Mouse (Mus musculus) stomach, embryonic 14.5 days (tissue): Measurements from ENCODE around the gene Tbc1d5. TPM values are rescaled to one million over a fixed set of nuclear protein-coding genes. Genes with fewer than 3 reads are reported as not detected.
A peak's percentile ranks its signal among the peaks of the same experiment; 100 is the strongest.

ENCODE experiments used
- ATAC-seq: fragments of 200-750 bp; cut with Nextera tagmentation; 2 replicates; pipeline ENCODE4 v1.8.0; 2017; ENCODE audit warnings: low read depth, moderate TSS enrichment; ENCODE audit not compliant: insufficient number of reproducible peaks, insufficient read depth, low FRiP score
- H3K27ac ChIP-seq: fragments of 300-500 bp; sonication (generic); 2 replicates; pipeline ENCODE4 v1.5.1; 2014; ENCODE audit warnings: mild to moderate bottlenecking, low read length, moderate library complexity, mixed read lengths
- H3K27me3 ChIP-seq: fragments of 300-500 bp; sonication (generic); 2 replicates; pipeline ENCODE4 v1.6.1; 2014; ENCODE audit warnings: low read length, control low read depth, mixed read lengths; ENCODE audit not compliant: control insufficient read depth, insufficient read depth
- H3K36me3 ChIP-seq: fragments of 300-500 bp; sonication (generic); 2 replicates; pipeline ENCODE4 v1.6.1; 2014; ENCODE audit warnings: mild to moderate bottlenecking, control low read depth, low read length, moderate library complexity, mixed read lengths; ENCODE audit not compliant: control insufficient read depth, insufficient read depth
- H3K4me1 ChIP-seq: fragments of 300-500 bp; sonication (generic); 2 replicates; pipeline ENCODE4 v1.6.1; 2014; ENCODE audit warnings: low read length, control low read depth, mixed read lengths; ENCODE audit not compliant: control insufficient read depth, insufficient read depth
- H3K4me2 ChIP-seq: fragments of 300-500 bp; sonication (generic); replicated peaks from 2 replicates; pipeline ENCODE4 v1.6.1; 2014; ENCODE audit warnings: low read depth, low read length, control low read depth
- H3K4me3 ChIP-seq: fragments of 300-500 bp; sonication (generic); 2 replicates; pipeline ENCODE4 v1.5.1; 2014; ENCODE audit warnings: low read depth, low read length, control low read depth
- H3K9ac ChIP-seq: fragments of 300-500 bp; sonication (generic); replicated peaks from 2 replicates; pipeline ENCODE4 v1.6.1; 2014; ENCODE audit warnings: low read depth, mild to moderate bottlenecking, control low read depth, low read length, moderate library complexity, mixed read lengths
- H3K9me3 ChIP-seq: fragments of 300-500 bp; sonication (generic); 2 replicates; pipeline ENCODE4 v1.6.1; 2016; ENCODE audit warnings: low read depth, low read length, control low read depth; ENCODE audit not compliant: control insufficient read depth
- WGBS: fragments of 180-500 bp; shearing (Covaris S2); extraction: QIAGEN DNeasy Blood & Tissue Kit; methylation state at CpG from one replicate; pipeline ENCODE4 v1.1.7; 2014; 5-methylcytosine and 5-hydroxymethylcytosine counted together
- polyA plus RNA-seq: library from polyadenylated mRNA; unstranded; fragments of >200 nt; fragmentation: Nextera tagmentation; extraction: Ambion mirVana; gene quantifications from 2 replicates; pipeline ENCODE4 v1.2.1, GENCODE M21; 2014

Gene Tbc1d5
- polyA plus RNA-seq, 1 experiment from 2014 or later: 14.3 TPM

DNA sequence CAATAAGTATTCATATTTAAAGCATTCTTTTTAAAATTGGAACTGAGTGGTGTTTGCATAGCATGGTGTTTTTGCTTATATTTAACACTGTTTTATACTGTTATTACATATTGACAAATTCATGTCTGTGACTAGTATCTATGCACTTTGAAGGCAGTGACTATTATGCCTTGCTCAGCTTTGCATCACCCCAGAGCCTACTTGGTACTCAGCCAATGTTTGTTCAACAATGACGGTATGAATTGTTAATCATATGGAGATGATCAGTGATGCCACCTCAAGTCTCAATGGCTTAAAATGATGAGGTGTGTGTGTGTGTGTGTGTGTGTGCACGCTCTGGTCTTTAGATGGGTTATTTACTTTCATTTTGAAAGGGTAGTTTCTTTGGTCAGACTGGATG, 15.6 kb upstream of the Tbc1d5 start:
- H3K4me2 ChIP-seq: no peak overlapping the region
- ATAC-seq: no peak
- no peaks in the 10 kb centered on the region for H3K4me1 ChIP-seq
- H3K27me3 ChIP-seq: no peaks in the 10 kb centered on the region
- no peaks in the 10 kb centered on the region for H3K9me3 ChIP-seq
- no peak overlapping the region for H3K4me3 ChIP-seq
- H3K36me3 ChIP-seq: no peaks in the 10 kb centered on the region
- 68% methylated on average over 2 of the region's 2 CpGs for WGBS
- H3K9ac ChIP-seq: no peak overlapping the region
- H3K27ac ChIP-seq: no peak overlapping the region

DNA sequence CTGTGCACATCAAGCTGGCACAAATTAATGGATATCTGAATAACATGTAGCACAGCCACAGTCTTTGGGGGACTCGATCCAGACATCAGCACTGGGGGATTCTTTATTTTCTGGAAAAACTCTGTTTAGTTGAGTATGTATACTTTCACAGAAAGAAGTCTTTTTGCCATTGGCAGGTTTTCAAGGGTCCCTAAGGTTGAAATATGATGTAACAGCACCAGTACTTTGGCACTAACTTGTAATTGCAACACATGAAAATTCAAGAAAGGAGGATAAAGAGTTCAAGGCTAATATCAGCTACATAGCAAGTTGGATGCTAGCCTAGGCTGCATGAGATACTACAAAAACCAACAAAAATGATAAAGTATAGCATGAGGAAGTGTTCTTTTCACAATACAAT, 12.2 kb upstream of the Tbc1d5 start:
- Histone ChIP-seq H3K9ac (no peak overlapping the region), H3K4me3 (no peak overlapping the region), H3K27me3 (no peaks in the 10 kb centered on the region), H3K4me1 (no peaks in the 10 kb centered on the region), H3K27ac (no peak overlapping the region), H3K36me3 (no peaks in the 10 kb centered on the region), H3K4me2 (no peak overlapping the region), H3K9me3 (no peaks in the 10 kb centered on the region)
- 85% methylated on average over 1 of the region's 1 CpGs for WGBS
- no peak for ATAC-seq

DNA sequence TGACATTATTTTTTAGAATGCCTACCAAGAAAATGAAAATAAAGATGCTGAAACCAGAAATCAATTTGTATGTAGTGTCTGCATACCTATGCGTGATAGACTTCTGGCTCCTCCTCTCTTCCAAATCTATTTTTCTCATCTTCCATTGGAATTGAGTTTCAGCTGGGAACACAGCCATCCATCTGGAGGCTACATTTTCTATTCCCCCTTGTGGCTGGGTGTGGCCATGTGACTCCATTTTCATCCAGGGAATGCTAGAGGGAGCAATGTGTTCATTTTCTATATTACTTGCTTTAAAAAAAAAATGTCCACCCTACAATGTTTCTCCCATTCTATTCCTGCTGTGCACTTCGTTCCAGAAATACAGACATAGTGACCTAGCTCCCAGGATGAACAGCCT, 3.6 kb upstream of the Tbc1d5 start:
- H3K9me3 ChIP-seq: no peaks in the 10 kb centered on the region
- no peaks in the 10 kb centered on the region for H3K27me3 ChIP-seq
- ATAC-seq: no peak
- no peaks in the 10 kb centered on the region for H3K36me3 ChIP-seq
- H3K9ac ChIP-seq: no peak overlapping the region
- no peak overlapping the region for H3K4me3 ChIP-seq
- H3K27ac ChIP-seq: no peak overlapping the region
- no peaks in the 10 kb centered on the region for H3K4me1 ChIP-seq
- H3K4me2 ChIP-seq: no peak overlapping the region
- 89% methylated on average over 2 of the region's 2 CpGs for whole genome bisulfite sequencing

DNA sequence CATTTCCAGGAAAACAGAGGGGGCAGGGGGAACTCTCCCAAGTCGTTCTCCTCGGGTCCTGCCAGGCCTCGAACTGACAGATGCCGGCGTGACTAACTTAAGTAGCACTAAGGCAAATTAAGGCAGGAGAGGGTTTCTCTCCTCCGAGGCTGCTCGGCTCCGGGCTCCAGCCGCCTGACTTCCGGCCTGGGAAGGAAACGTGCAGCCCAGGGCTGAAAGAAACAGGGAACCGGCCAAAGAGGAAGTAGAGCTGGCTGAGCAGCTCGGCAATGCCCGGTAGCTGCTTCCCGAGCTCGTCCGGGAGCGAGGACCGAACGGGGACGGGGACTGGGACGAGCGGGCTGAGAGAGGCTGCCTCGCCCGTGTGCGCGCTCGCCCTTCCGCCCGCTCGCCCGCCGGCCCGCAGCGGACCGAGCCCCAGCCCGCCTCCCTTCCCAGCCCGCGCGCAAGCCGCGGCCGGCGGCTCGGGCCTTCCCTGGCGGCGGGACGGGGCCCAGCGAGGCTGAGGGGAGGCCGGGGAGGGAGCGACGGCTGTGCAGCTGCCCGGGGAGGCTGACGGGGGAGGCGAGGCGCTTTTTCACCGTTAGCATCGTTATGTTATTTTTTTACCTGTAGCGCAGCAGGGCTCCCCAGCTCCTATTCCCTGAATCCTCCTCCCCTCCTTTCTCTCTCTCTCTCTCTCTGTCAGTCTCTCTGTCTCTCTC, 509 bp downstream of the Tbc1d5 start:
- WGBS: 0% methylated on average over 46 of the region's 59 CpGs
- Histone ChIP-seq H3K36me3 (no peaks in the 10 kb centered on the region), H3K27me3 (no peaks in the 10 kb centered on the region), H3K4me2 (peak overlapping the region; percentile 62), H3K9me3 (no peaks in the 10 kb centered on the region), H3K9ac (peak overlapping the region; percentile 67), H3K4me3 (peak overlapping the region; percentile 59), H3K4me1 (no peaks in the 10 kb centered on the region), H3K27ac (peak overlapping the region; percentile 98)
- peak; percentile 83 for ATAC-seq

DNA sequence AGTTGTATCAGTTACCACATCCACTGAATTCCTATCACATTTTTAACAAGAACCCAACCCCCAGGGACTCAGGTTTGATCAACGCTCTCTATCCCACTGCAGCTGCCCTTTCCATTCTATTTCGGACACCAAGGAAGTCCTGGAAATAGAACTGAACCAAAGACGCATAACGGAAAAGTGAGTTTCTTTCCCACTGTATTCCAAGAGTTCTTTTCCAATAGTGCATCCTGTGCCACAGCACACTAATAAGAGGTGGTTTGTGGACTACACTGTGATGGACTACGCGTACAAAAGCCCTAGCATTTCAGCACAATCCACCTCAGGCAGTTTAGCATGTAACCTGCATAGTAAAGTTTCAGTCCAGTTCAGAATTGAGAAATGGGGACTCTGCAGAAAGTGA, 1.2 kb downstream of the Tbc1d5 start:
- 42% methylated on average over 6 of the region's 6 CpGs for WGBS
- ATAC-seq: no peak
- H3K4me1 ChIP-seq: no peaks in the 10 kb centered on the region
- H3K27ac ChIP-seq: peak overlapping the region; percentile 98; the same call in 1 of the 2 replicates
- H3K9me3 ChIP-seq: no peaks in the 10 kb centered on the region
- no peaks in the 10 kb centered on the region for H3K27me3 ChIP-seq
- H3K9ac ChIP-seq: peak overlapping the region; percentile 67; the same call in 1 of the 2 replicates
- H3K36me3 ChIP-seq: no peaks in the 10 kb centered on the region
- peak overlapping the region; percentile 59 for H3K4me3 ChIP-seq
- H3K4me2 ChIP-seq: peak overlapping the region; percentile 62

DNA sequence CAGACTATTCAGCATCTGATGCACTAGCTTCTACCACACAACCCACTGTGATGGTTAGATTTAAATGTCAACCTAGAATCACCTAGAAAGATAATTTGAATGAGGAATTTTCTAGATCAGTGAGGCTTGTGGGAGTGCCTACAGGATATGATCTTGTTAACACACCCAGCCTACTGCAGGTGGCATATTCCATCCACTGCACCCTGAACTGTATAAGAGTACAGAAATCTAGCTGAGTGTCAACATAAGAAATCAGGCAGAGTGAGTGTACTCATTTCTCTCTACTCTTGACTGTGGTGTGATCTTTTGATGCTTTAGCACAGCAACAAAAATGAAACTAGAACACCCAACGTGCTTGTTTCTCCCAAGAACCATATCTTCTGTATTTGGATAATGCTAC, 6.8 kb downstream of the Tbc1d5 start:
- WGBS: 80% methylated on average over 1 of the region's 1 CpGs
- Histone ChIP-seq H3K4me3 (no peak overlapping the region), H3K27me3 (no peaks in the 10 kb centered on the region), H3K36me3 (no peaks in the 10 kb centered on the region), H3K27ac (no peak overlapping the region), H3K9ac (no peak overlapping the region), H3K9me3 (no peaks in the 10 kb centered on the region), H3K4me1 (no peaks in the 10 kb centered on the region), H3K4me2 (no peak overlapping the region)
- no peak for ATAC-seq

DNA sequence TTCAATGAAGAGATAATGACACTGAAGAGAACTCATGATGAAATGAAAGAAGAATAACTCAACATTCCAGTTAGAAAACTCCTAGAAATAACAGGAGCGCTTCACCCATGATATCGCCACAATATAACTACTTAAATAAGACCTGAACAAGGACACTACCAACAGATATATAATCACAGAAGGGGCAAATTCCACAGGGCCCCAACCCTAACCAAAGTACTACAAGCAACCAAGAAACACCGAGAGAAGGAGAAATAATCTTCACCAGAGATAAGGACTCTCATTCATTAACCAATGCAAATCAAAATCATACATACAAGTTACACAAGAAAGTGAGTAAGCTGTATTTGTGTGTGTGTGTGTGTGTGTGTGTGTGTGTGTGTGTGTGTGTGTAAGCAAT, 7.6 kb downstream of the Tbc1d5 start:
- Histone ChIP-seq H3K4me2 (no peak overlapping the region), H3K9ac (no peak overlapping the region), H3K36me3 (no peaks in the 10 kb centered on the region), H3K27me3 (no peaks in the 10 kb centered on the region), H3K27ac (no peak overlapping the region), H3K4me3 (no peak overlapping the region), H3K4me1 (no peaks in the 10 kb centered on the region), H3K9me3 (no peaks in the 10 kb centered on the region)
- no peak for ATAC-seq
- WGBS: 89% methylated on average over 3 of the region's 3 CpGs

DNA sequence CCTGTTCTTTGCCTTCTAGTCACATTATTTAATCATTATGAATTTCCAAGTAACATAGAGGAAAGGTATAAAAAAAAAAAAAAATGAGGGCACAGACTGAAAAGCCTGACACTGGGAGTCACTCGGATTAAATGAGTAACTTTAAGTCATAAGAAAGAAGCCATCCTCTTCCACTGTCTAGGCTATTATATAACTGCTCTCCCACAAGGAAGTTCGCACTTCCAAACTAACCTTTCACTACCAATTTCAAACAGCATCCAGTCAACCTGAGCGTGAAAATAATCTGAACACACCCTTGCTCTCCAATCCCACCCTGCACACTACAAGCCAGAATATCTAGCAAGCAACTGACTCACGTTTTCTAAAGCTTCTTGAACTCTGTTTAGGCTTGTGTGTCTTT, 9.2 kb downstream of the Tbc1d5 start:
- H3K27ac ChIP-seq: no peak overlapping the region
- H3K4me3 ChIP-seq: no peak overlapping the region
- no peaks in the 10 kb centered on the region for H3K36me3 ChIP-seq
- H3K27me3 ChIP-seq: no peaks in the 10 kb centered on the region
- no peaks in the 10 kb centered on the region for H3K9me3 ChIP-seq
- no peak for ATAC-seq
- no peak overlapping the region for H3K9ac ChIP-seq
- no peak overlapping the region for H3K4me2 ChIP-seq
- WGBS: 77% methylated on average over 4 of the region's 4 CpGs
- no peaks in the 10 kb centered on the region for H3K4me1 ChIP-seq

DNA sequence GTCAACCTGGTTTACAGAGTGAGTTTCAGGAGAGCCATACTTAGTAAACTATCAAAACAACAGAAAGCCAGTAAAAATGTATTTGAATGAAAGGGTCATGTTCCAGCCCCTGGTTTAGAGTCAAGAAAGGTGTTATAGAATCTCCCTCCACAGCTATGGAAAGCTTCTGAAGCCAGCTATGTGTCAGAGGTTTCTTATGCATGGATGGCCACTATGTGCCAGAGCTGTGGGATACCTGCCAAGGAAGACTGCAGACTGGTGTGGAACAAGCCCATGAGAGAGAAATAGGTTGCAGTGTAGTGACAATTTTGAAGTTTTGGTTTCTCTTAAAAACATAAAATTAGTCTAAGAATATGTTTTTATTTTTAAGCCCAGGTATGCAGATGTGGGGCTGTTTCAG, 16.8 kb downstream of the Tbc1d5 start:
- H3K4me1 ChIP-seq: no peaks in the 10 kb centered on the region
- H3K9me3 ChIP-seq: no peaks in the 10 kb centered on the region
- no peak for ATAC-seq
- H3K27me3 ChIP-seq: no peaks in the 10 kb centered on the region
- H3K36me3 ChIP-seq: no peaks in the 10 kb centered on the region
- H3K9ac ChIP-seq: no peak overlapping the region
- no peak overlapping the region for H3K4me2 ChIP-seq
- no peak overlapping the region for H3K4me3 ChIP-seq
- no peak overlapping the region for H3K27ac ChIP-seq
